ENCODE assay signal across 13 mouse cellular contexts in genomic region chr4:132592958-132593357, GRCm38 (mm10). TPM values are rescaled to one million over a fixed set of nuclear protein-coding genes. Genes with fewer than 3 reads are reported as not detected.
DNase-seq lines count a peak whose midpoint lies in the region; ATAC-seq and TF ChIP-seq lines count a peak whose summit lies in the region.
"Had no signal": no experiment of that assay in that cellular context is flagged by ENCODE, and none has a peak within 500 bp of the region (broad histone marks: within the 10 kb centered on the region; RNA-seq: fewer than 3 reads in every experiment).

No protein-coding gene starts in this region.

- WGBS in liver, embryonic 15.5 days (ENCODE audit: insufficient replicate concordance), result 26% methylated on average over 9 of the region's 9 CpGs

- H3K9me3 ChIP-seq in CH12.LX (replicated peaks; ENCODE audit: low read length), result peaks cover 2% of the 10 kb centered on the region
- H3K9me3 ChIP-seq in liver, embryonic 15.5 days (replicated peaks), result no peaks in the 10 kb centered on the region
- H3K9me3 ChIP-seq: neural tube, embryonic 15.5 days had no signal

- H3K27ac ChIP-seq in CH12.LX (ENCODE audit: insufficient read depth, low read depth), result no peak overlapping the region
- H3K27ac ChIP-seq in liver, embryonic 15.5 days (replicated peaks), result peak overlapping the region; percentile 46; the same call in 1 of the 2 replicates
- H3K27ac ChIP-seq: neural tube, embryonic 15.5 days had no signal

- TF ChIP-seq EP300 in CH12.LX (IDR thresholded peaks at IDR 0.05; ENCODE audit: low read length), result peak; percentile 54; the same call in 1 of the 2 replicates

- H3K4me3 ChIP-seq in CH12.LX (replicated peaks in 1 of 3; ENCODE audit: low read depth in 2 of 3, low read length in 2 of 3, poor library complexity in 1 of 3), result no peak overlapping the region
- no peak overlapping the region for H3K4me3 ChIP-seq in liver, embryonic 15.5 days (replicated peaks)
- H3K4me3 ChIP-seq: neural tube, embryonic 15.5 days had no signal

- DNase-seq in heart, adult 9 months (ENCODE audit: low spot score in 2 of 2), result peak; percentile 50 to 55
- DNase-seq in heart, postnatal 25 days (ENCODE audit: low spot score), result no peak
- peak; percentile 79 for DNase-seq in CH12.LX (ENCODE audit: extremely low read depth)
- peak; percentile 59 for DNase-seq in skeletal muscle tissue, adult 2 months (ENCODE audit: low read depth, low spot score)
- DNase-seq in thymus, postnatal 10 days (ENCODE audit: low spot score in 2 of 2), result no peak
- DNase-seq in kidney, postnatal 25 days, result no peak
- DNase-seq in testis, postnatal 10 days (ENCODE audit: low spot score), result no peak
- DNase-seq: cerebellum, postnatal 25 days had no signal

- H3K9ac ChIP-seq in CH12.LX (ENCODE audit: insufficient read depth, low read depth), result no peak overlapping the region
- H3K9ac ChIP-seq in liver, embryonic 15.5 days, result no peak overlapping the region
- H3K9ac ChIP-seq: neural tube, embryonic 15.5 days had no signal

- no peak for TF ChIP-seq RAD21 in CH12.LX (IDR thresholded peaks at IDR 0.05; ENCODE audit: low read depth, low read length)

- no peak for TF ChIP-seq CTCF in CH12.LX (conservative IDR thresholded peaks at IDR 0.05 in 1 of 2, IDR thresholded peaks at IDR 0.05 in 1 of 2; ENCODE audit: low read depth in 2 of 2, low read length in 2 of 2)

- H3K4me2 ChIP-seq in CH12.LX (ENCODE audit: insufficient read depth, low read depth, poor library complexity, severe bottlenecking), result peak overlapping the region; percentile 12; the same call in 1 of the 2 replicates
- H3K4me2 ChIP-seq in liver, embryonic 15.5 days, result no peak overlapping the region
- H3K4me2 ChIP-seq: heart, embryonic 11.5 days; neural tube, embryonic 15.5 days had no signal

- no peak for ATAC-seq in liver, embryonic 15.5 days (ENCODE audit: insufficient read depth)
- ATAC-seq: intestine, postnatal 0 days had no signal

- TF ChIP-seq POLR2A in CH12.LX (IDR thresholded peaks at IDR 0.05; ENCODE audit: low read depth, low read length), result no peak

- H3K4me1 ChIP-seq in CH12.LX (ENCODE audit: control insufficient read depth in 1 of 2, insufficient read depth in 2 of 2), result peaks cover 0 to 49% of the 10 kb centered on the region in 2 experiments; a peak in 2 of 4 replicates
- H3K4me1 ChIP-seq in liver, embryonic 15.5 days (replicated peaks), result peaks cover 23% of the 10 kb centered on the region
- H3K4me1 ChIP-seq: neural tube, embryonic 15.5 days had no signal

- in situ Hi-C loops in CH12.LX (cut with MboI; ENCODE audit: low pct_ligation_motif_present, low pct_unique_long_range_greater_than_20kb, low sequenced_read_pairs), result no loop called here

- H3K36me3 ChIP-seq in CH12.LX (replicated peaks in 1 of 2; ENCODE audit: control insufficient read depth in 1 of 2, insufficient read depth in 1 of 2, low read length in 1 of 2), result no peaks in the 10 kb centered on the region
- no peaks in the 10 kb centered on the region for H3K36me3 ChIP-seq in liver, embryonic 15.5 days (replicated peaks)
- H3K36me3 ChIP-seq: neural tube, embryonic 15.5 days had no signal

- dilution Hi-C loops in CH12.LX (cut with MboI; ENCODE audit: extremely low pct_ligation_motif_present, extremely low pct_unique_long_range_greater_than_20kb, low sequenced_read_pairs), result no loop called here

- intact Hi-C loops in heart, postnatal 25 days (cut with DNase I), result no loop called here

- H3K79me2 ChIP-seq in CH12.LX (replicated peaks; ENCODE audit: control insufficient read depth, extremely low read depth, insufficient read depth, poor library complexity, severe bottlenecking), result no peaks in the 10 kb centered on the region

- H3K27me3 ChIP-seq in CH12.LX (replicated peaks), result no peaks in the 10 kb centered on the region
- no peaks in the 10 kb centered on the region for H3K27me3 ChIP-seq in liver, embryonic 15.5 days
- H3K27me3 ChIP-seq: neural tube, embryonic 15.5 days had no signal

TF ChIP-seq in CH12.LX, 34 proteins besides CTCF, POLR2A, EP300 and RAD21:
- no peak for TF ChIP-seq MAFK (IDR thresholded peaks at IDR 0.05; ENCODE audit: insufficient replicate concordance, low read length)
- TF ChIP-seq USF1 (IDR thresholded peaks at IDR 0.05; ENCODE audit: low read depth, low read length), result peak; percentile 40
- peak; percentile 56 for TF ChIP-seq ETS1 (conservative IDR thresholded peaks at IDR 0.05; ENCODE audit: low read depth, low read length)
- no peak for TF ChIP-seq MAZ (IDR thresholded peaks at IDR 0.05; ENCODE audit: low read depth, low read length)
- TF ChIP-seq MEF2A (IDR thresholded peaks at IDR 0.05; ENCODE audit: borderline replicate concordance, low read depth, low read length), result no peak
- peak; percentile 40 for TF ChIP-seq USF2 (conservative IDR thresholded peaks at IDR 0.05; ENCODE audit: low read depth, low read length)
- TF ChIP-seq MAX (IDR thresholded peaks at IDR 0.05; ENCODE audit: low read length), result peak; percentile 54; the same call in 1 of the 2 replicates
- TF ChIP-seq RCOR1 (conservative IDR thresholded peaks at IDR 0.05; ENCODE audit: low read depth, low read length), result 0 out of 2 replicates have a peak, but pooled peaks have one; percentile 51
- TF ChIP-seq SIN3A (IDR thresholded peaks at IDR 0.05; ENCODE audit: low read length), result 0 out of 2 replicates have a peak, but pooled peaks have one; percentile 33
- TF ChIP-seq NRF1 (IDR thresholded peaks at IDR 0.05; ENCODE audit: low read depth, low read length), result no peak
- TF ChIP-seq JUN (IDR thresholded peaks at IDR 0.05; ENCODE audit: insufficient read depth, low read depth, low read length), result no peak
- peak; percentile 89 for TF ChIP-seq BHLHE40 (IDR thresholded peaks at IDR 0.05; ENCODE audit: low read depth, low read length)

RNA-seq across cellular contexts. Expression of gene Ptafr, which starts 29.1 kb away (rescaled TPM):
- 1 to 10 TPM; 1.6 to 2.1 TPM for total RNA-seq in heart, postnatal 25 days (2021)
- 0.04 TPM in 1 of 2 replicates, not detected in the other for total RNA-seq in CH12.LX (2012; rRNA removed)
- 0.31 and 0.34 TPM in 2 replicates for total RNA-seq in CH12.LX (2014; rRNA removed)
- 0.65 and 1.1 TPM in 2 replicates for polyA plus RNA-seq in CH12.LX (2012; ENCODE audit: insufficient read length, low read depth)
- polyA plus RNA-seq in liver, embryonic 15.5 days (2015; fragmentation: Nextera tagmentation; extraction: Ambion mirVana), result 1.1 and 1.2 TPM in 2 replicates
- total RNA-seq: megakaryocyte-erythroid progenitor cell, adult 5-6 weeks had no signal

RNA-seq across cellular contexts. Expression of gene Eya3, which starts 45.8 kb away (rescaled TPM):
- 10 to 100 TPM; 28.1 to 33.8 TPM for total RNA-seq in heart, postnatal 25 days (2021)
- total RNA-seq in CH12.LX (2012; rRNA removed) (24.4 and 28.6 TPM in 2 replicates), CH12.LX (2014; rRNA removed) (27.4 and 31.0 TPM in 2 replicates)
- polyA plus RNA-seq in CH12.LX (2012; ENCODE audit: insufficient read length, low read depth), result 50.0 and 54.8 TPM in 2 replicates
- 14.4 and 14.9 TPM in 2 replicates for polyA plus RNA-seq in liver, embryonic 15.5 days (2015; fragmentation: Nextera tagmentation; extraction: Ambion mirVana)

RNA-seq across cellular contexts. Expression of gene Dnajc8, which starts 57.6 kb away (rescaled TPM):
- total RNA-seq in heart, postnatal 25 days (2021), result 10 to 100 TPM; 49.4 to 57.1 TPM
- total RNA-seq in CH12.LX (2012; rRNA removed) (117 and 129 TPM in 2 replicates), CH12.LX (2014; rRNA removed) (187 and 189 TPM in 2 replicates)
- 319 and 325 TPM in 2 replicates for polyA plus RNA-seq in CH12.LX (2012; ENCODE audit: insufficient read length, low read depth)
- 68.8 and 84.7 TPM in 2 replicates for polyA plus RNA-seq in liver, embryonic 15.5 days (2015; fragmentation: Nextera tagmentation; extraction: Ambion mirVana)

RNA-seq across cellular contexts. Expression of gene Atpif1, which starts 59.5 kb away (rescaled TPM):
- total RNA-seq in heart, postnatal 25 days (2021), result 100 to 1,000 TPM; 301 to 320 TPM
- total RNA-seq in CH12.LX (2012; rRNA removed) (263 and 292 TPM in 2 replicates), CH12.LX (2014; rRNA removed) (342 and 353 TPM in 2 replicates)
- 397 TPM in 2 replicates for polyA plus RNA-seq in CH12.LX (2012; ENCODE audit: insufficient read length, low read depth)
- polyA plus RNA-seq in liver, embryonic 15.5 days (2015; fragmentation: Nextera tagmentation; extraction: Ambion mirVana), result 991 and 1,178 TPM in 2 replicates

Comparison
In these comparisons a context has a peak if more than half of its experiments do, and no peak if none do; other contexts are left out.
1. DNase-seq: peak in heart, adult 9 months (2 of 2), CH12.LX (single experiment) and skeletal muscle tissue, adult 2 months (single experiment); none in heart, postnatal 25 days (single experiment), thymus, postnatal 10 days (0 of 2), kidney, postnatal 25 days (0 of 2) and testis, postnatal 10 days (single experiment).